Mouse (Mus musculus): ENCODE measurements around the gene Katnal1.

DNA sequence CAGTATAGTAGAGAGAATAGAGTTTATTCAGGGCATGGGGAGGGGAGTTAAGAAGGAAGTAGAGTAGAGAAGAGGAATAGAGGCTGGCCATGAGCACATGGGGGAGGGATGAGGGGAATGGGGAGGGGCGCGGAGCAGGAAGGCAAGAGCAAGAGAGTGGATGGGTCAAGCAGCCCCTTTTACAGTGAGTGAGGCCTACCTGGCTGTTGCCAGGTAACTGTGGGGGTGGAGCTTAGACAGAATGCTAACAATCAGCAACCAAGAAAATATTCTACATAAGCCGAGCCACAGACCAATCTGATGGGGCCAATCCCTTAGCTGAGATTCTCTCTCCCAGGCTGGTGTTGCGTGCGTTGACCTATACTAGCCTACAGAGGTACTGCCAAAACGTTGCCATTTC lies 26.5 kb upstream of the Katnal1 start:
- TF ChIP-seq CTCF (IDR thresholded peaks at IDR 0.05) (no peak), EP300 (IDR thresholded peaks at IDR 0.05) (no peak)
